Mouse (Mus musculus) cerebellum, adult 2 months (tissue): ENCODE results near the gene Arl5a.

Experiments
- CTCF ChIP-seq: fragments of 200-500 bp; IDR thresholded peaks from 2 replicates; pipeline ENCODE4 v1.5.1; 2011; ENCODE audit warnings: low read depth, mild to moderate bottlenecking, control low read depth, low read length, moderate library complexity, borderline replicate concordance; ENCODE audit not compliant: insufficient read depth
- POLR2A ChIP-seq: fragments of 200-500 bp; IDR thresholded peaks from 2 replicates; pipeline ENCODE4 v1.6.1; 2011; ENCODE audit warnings: low read length, control low read depth, borderline replicate concordance; ENCODE audit not compliant: insufficient read depth

DNA sequence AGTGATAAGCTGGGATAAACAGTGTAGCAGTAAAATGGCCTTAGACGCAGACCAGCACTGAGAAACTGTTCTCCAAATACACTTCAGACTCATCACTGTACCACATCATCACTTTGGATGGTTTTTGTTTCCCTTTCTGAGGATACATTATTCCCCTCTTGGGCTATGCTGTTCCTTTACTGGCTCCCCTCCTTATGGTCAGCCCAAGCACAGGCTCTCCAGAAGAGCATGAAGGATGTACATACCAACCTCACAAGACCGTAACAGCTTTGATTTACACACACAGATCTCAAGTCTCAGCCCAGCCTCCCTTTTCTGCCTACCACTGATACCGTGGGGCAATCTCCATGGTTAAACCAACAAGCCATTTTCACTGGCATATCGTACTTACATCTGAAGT lies 52.6 kb downstream of the Arl5a start:
- TF ChIP-seq POLR2A: no peak
- no peak for TF ChIP-seq CTCF
